Mouse (Mus musculus) G1E (cell line): ENCODE results near the gene Aldh9a1.

Source experiments
- CTCF ChIP-seq: IDR thresholded peaks from 2 replicates; pipeline ENCODE4 v1.5.1; 2012; ENCODE audit warnings: low read depth, low read length, inconsistent platforms, mixed read lengths
- GATA1 ChIP-seq: IDR thresholded peaks from 2 replicates; pipeline ENCODE4 v1.6.1; 2012; ENCODE audit warnings: borderline replicate concordance, low read length, inconsistent platforms, mixed read lengths
- POLR2AphosphoS5 ChIP-seq: IDR thresholded peaks from 2 replicates; pipeline ENCODE4 v1.6.1; 2012; ENCODE audit warnings: low read depth, low read length, inconsistent platforms; ENCODE audit not compliant: insufficient replicate concordance

- TF ChIP-seq CTCF (no peak), POLR2AphosphoS5 (no peak), GATA1 (no peak)
These were observed 36.7 kb downstream of the Aldh9a1 start for GRCm38 (mm10) chr1:167386466-167386865.
